Mouse (Mus musculus) kidney, adult 18-20 months (tissue): ENCODE results near the gene Olfr24.
"Not testable (repeated sequence)": the region's sequence is repeated elsewhere in the genome, so short reads cannot be mapped to it uniquely, and the experiment has no call there.

Source experiments
- DNase-seq: peaks from one replicate; pipeline ENCODE4 v3.0.0; 2021

The Olfr24 gene

GRCm38 (mm10) chr9:18763896-18764295, at the start of gene Olfr24:
Gene Olfr24, minus strand, starts transcription at chr9:18763996.
- no peak for DNase-seq

DNA sequence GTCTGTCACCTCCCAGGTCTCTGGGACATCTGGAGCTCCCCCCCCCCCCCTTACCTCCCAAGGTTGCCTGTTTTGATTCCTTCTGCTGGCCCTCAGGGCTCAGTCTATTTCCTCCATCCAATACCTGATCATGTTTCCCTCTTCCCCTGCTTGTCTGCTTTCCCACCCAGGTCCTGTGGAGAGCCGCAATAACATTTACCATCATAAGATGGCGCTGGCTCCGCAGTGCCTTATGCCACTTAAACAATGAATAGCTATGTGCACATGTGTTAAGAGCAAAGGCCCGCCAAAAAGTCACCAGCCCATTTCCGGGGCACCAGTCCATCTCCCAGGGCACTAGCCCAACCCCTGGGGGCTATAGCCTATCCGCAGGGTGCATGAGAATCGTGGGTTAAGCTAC, 21.5 kb upstream of the Olfr24 start:
- DNase-seq = no peak

DNA sequence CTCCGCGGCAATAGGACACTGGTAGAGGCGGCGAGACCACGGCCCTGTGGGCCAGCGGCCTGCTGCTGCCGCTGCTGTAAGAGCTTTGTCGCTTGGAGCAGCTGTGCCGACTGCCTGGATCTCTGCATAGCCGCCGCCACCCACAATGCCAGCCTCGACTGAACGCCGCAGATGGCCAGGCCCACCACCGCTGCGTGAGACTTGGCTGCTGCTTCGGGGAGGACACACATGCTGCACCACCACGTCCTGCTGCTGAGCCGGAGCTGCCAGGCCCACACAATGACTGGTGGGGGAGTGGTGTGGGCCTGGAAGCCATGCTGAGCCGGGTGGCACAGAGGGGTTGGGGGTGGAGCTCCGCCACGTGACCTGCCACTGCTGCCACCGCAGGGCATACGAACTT, 15.7 kb upstream of the Olfr24 start:
- DNase-seq = no peak

- no peak for DNase-seq
Observed at GRCm38 (mm10) chr9:18778981-18779380, 15.2 kb upstream of the Olfr24 start.

GRCm38 (mm10) chr9:18755595-18755994, 8.2 kb downstream of the Olfr24 start:
- no peak for DNase-seq

DNA sequence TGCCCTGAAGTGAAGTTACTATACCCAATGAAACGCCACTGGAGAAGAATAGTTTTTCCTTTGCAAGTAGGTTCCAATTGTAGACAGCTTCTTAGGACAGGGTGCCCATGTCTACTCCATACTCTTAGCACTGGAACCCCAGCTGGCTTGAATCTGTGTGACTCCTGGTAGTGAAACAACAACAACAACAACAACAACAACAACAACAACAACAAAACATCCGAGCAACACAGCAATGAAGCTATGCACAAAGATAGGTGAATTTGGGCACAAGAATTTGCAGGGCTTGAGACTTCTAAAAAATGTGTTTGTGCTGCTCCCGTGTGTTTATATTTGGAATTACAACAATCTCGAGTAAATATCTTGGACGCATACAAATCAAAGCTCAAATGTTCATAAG, 19.2 kb downstream of the Olfr24 start:
- DNase-seq = no peak

- not testable (repeated sequence) for DNase-seq
Observed at GRCm38 (mm10) chr9:18734177-18734576, 29.6 kb downstream of the Olfr24 start.

DNA sequence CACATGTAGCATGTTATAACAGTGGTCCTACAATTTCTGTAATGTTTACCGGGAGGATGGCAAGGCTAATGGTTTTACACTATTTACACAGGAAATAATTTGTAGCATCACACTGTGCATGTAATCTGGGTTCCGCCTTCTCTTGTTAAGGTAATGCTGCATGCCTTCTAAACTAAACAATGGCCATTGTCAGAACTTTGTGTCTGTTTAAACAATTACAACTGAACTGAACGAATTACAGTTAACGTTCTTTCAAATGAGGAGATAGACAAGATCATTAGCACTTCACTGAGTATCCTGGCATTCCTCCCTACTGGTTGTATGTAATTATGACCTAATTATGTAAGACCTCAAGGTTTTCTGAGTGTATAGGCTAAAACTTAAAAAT, 41.1 kb downstream of the Olfr24 start:
- no peak for DNase-seq

DNA sequence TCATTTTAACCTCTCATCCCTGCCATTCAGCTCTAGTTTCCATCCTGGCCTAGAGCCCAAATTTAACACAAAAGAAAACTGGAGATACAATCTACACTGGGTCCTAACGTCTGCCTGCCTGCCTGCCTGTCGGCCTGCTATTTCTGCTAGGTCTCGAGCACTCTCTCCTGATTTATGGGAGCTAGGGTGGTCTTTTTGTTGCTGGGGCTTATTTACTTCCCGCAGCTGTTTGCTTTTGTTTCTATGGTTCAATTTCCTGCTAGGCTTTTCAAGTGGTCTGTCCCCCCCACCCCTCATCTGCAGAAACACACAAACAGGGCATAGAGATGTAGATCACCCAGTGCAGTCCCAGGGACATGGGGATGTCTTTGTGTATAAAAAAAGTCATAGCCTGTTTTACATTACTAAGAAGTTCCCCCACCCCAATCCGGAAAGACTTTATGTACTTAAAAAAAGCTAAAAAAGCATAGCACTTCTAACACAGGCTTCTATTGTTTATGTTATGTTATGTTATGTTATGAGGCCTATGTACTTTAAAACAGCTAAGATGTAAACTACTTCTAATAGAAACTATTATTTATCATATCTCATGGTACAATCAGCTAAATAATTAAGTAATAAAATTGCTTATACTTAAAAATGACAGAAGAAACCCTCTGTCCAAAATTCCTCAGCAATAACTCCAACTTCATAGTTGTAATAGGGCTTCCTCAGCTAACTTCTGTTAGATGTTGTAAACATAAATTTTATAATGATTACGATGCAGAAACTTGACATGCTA, 41.7 kb downstream of the Olfr24 start:
- no peak for DNase-seq

GRCm38 (mm10) chr9:18721011-18721410, 42.8 kb downstream of the Olfr24 start:
- DNase-seq = no peak

- no peak for DNase-seq
Observed at GRCm38 (mm10) chr9:18705628-18706027, 58.2 kb downstream of the Olfr24 start.
